Mouse (Mus musculus) monocyte, adult 2 months (primary cell): ENCODE measurements around the gene Snai3.

Experiments used
- DNase-seq, 2 experiments: peaks; one replicate each; pipeline ENCODE4 v3.0.0; 2022; ENCODE audit warnings: low spot score in 2 of 2, low read depth in 1 of 2

Snai3 gene

GRCm38 (mm10) chr8:122459990-122460389 lies 543 bp downstream of the Snai3 start:
- no peak for DNase-seq

GRCm38 (mm10) chr8:122459218-122459900 lies 1.2 kb downstream of the Snai3 start:
- DNase-seq = no peak

GRCm38 (mm10) chr8:122457171-122457570 lies 3.4 kb downstream of the Snai3 start:
- DNase-seq = no peak

GRCm38 (mm10) chr8:122454409-122454808 lies 6.1 kb downstream of the Snai3 start:
- peak in 1 of 2 experiments; percentile 40 for DNase-seq

- no peak for DNase-seq
Observed at GRCm38 (mm10) chr8:122452154-122452553, 8.4 kb downstream of the Snai3 start.

GRCm38 (mm10) chr8:122451161-122451703 lies 9.3 kb downstream of the Snai3 start:
- no peak for DNase-seq

GRCm38 (mm10) chr8:122445203-122445602 lies 15.3 kb downstream of the Snai3 start:
- DNase-seq = no peak

- peak; percentile 52 to 69 for DNase-seq
Observed at GRCm38 (mm10) chr8:122444058-122444748, 16.3 kb downstream of the Snai3 start.

GRCm38 (mm10) chr8:122443262-122444006 lies 17.1 kb downstream of the Snai3 start, which contains the start of gene Mvd:
Mvd (minus strand) TSS chr8:122443422.
- DNase-seq = peak; percentile 99

GRCm38 (mm10) chr8:122442781-122443180 lies 17.8 kb downstream of the Snai3 start:
- DNase-seq = no peak

GRCm38 (mm10) chr8:122442356-122442755 lies 18.2 kb downstream of the Snai3 start:
- DNase-seq = no peak

- no peak for DNase-seq
Observed at GRCm38 (mm10) chr8:122441326-122441725, 19.2 kb downstream of the Snai3 start.

- DNase-seq = no peak
Observed at GRCm38 (mm10) chr8:122439336-122439735, 21.2 kb downstream of the Snai3 start.

- DNase-seq = peak in 1 of 2 experiments; percentile 40
Observed at GRCm38 (mm10) chr8:122437708-122438331, 22.7 kb downstream of the Snai3 start.

GRCm38 (mm10) chr8:122436586-122437125 lies 23.9 kb downstream of the Snai3 start:
- peak in 1 of 2 experiments; percentile 24 for DNase-seq

GRCm38 (mm10) chr8:122436146-122436545 lies 24.4 kb downstream of the Snai3 start:
- DNase-seq = no peak

GRCm38 (mm10) chr8:122435375-122435774 lies 25.2 kb downstream of the Snai3 start:
- no peak for DNase-seq

- no peak for DNase-seq
Observed at GRCm38 (mm10) chr8:122433269-122433905, 27.1 kb downstream of the Snai3 start.

- peak; percentile 77 to 86 for DNase-seq
Observed at GRCm38 (mm10) chr8:122432443-122433268, 27.9 kb downstream of the Snai3 start, which contains the start of gene Cyba. Cyba (minus strand) TSS chr8:122432930.
